Mouse (Mus musculus): Measurements from ENCODE around the gene Pmm1. TPM values are rescaled to one million over a fixed set of nuclear protein-coding genes. Genes with fewer than 3 reads are reported as not detected.
"Not testable (repeated sequence)": the region's sequence is repeated elsewhere in the genome, so short reads cannot be mapped to it uniquely, and the experiment has no call there.

The Pmm1 gene
- polyA plus RNA-seq, 1 experiment from 2014 or later: 42.0 TPM

- not testable (repeated sequence) for ATAC-seq (ENCODE audit: low FRiP score, low read depth); H3K36me3 ChIP-seq; H3K4me1 ChIP-seq; H3K27ac ChIP-seq; H3K4me2 ChIP-seq (replicated peaks); H3K9me3 ChIP-seq; H3K9ac ChIP-seq; H3K27me3 ChIP-seq (replicated peaks); H3K4me3 ChIP-seq
- WGBS: 73% methylated on average over 6 of the region's 6 CpGs
Measured at GRCm38 (mm10) chr15:81969635-81970034, 8.9 kb upstream of the Pmm1 start.

DNA sequence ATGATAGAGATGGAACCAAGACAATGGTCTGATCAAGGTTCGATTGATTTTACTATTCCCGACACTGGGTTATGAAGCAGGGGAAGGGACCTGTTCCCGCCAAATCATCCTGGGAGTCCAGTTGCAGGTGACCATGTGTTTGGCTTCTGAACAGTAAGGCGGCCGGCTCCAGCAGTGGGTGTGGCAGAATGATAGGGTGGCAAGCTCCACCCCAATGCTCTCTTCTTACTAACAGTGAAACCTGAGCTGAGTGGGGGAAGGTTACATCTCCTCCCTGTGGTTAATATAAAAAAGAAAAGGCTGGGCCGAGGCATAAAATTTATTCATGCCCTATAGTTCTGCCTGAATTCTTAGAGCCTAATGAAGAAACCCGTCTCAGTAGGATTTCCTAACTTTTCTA, 8.4 kb upstream of the Pmm1 start:
- no peak overlapping the region for H3K4me3 ChIP-seq
- H3K4me2 ChIP-seq (replicated peaks): no peak overlapping the region
- H3K27ac ChIP-seq: no peak overlapping the region
- 73% methylated on average over 7 of the region's 7 CpGs for WGBS
- no peaks in the 10 kb centered on the region for H3K4me1 ChIP-seq
- ATAC-seq (ENCODE audit: low FRiP score, low read depth): no peak
- no peak overlapping the region for H3K9ac ChIP-seq
- no peaks in the 10 kb centered on the region for H3K27me3 ChIP-seq (replicated peaks)
- no peaks in the 10 kb centered on the region for H3K36me3 ChIP-seq
- H3K9me3 ChIP-seq: 0 out of 2 replicates have a peak, but pooled peaks cover 5% of the 10 kb centered on the region

DNA sequence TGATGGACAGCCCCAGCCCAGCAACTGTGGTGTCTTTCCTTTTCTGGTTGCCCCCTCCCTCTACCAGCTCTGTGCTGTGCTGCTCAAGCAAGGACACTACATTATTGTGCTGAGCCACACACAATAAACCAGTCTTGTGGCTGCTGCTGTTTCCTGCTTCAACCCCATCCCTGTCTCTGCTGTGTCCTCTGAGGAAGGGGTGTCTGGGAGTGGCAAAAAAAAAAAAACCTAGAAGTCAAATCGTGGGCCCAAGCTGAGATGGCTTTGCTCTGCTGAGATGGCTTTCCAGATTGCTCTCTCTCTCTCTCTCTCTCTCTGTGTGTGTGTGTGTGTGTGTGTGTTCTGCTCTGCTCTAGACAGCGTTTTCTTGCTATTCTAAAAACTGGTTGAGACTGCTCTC, 7.7 kb upstream of the Pmm1 start:
- WGBS: 68% methylated on average over 2 of the region's 2 CpGs
- Histone ChIP-seq H3K4me3 (no peak overlapping the region), H3K4me1 (no peaks in the 10 kb centered on the region), H3K9me3 (0 out of 2 replicates have a peak, but pooled peaks cover 5% of the 10 kb centered on the region), H3K36me3 (no peaks in the 10 kb centered on the region), H3K4me2 (replicated peaks) (no peak overlapping the region), H3K27me3 (replicated peaks) (no peaks in the 10 kb centered on the region), H3K27ac (no peak overlapping the region), H3K9ac (no peak overlapping the region)
- no peak for ATAC-seq (ENCODE audit: low FRiP score, low read depth)

DNA sequence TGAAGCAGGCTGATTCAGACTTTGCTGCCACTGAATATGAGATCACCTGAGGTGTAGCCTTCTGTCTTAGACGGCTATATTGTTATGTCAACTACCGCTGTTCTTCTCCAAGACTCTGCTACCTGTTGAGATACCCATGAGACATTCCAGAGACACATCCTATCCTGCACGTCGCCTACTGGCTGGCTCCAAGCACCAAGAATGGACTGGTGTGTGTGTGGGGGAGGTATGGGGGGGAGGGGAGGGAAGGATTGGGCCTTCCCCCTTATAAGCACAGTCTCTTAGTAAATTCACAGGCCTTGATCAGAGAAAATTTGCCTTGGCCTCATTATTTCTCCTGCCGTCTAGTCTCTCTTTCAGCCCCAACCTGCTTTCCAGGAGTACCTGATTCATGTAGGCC, 7.1 kb upstream of the Pmm1 start:
- ATAC-seq (ENCODE audit: low FRiP score, low read depth): no peak
- H3K4me2 ChIP-seq (replicated peaks): no peak overlapping the region
- no peaks in the 10 kb centered on the region for H3K27me3 ChIP-seq (replicated peaks)
- H3K9ac ChIP-seq: no peak overlapping the region
- 91% methylated on average over 5 of the region's 5 CpGs for WGBS
- H3K4me3 ChIP-seq: no peak overlapping the region
- no peaks in the 10 kb centered on the region for H3K4me1 ChIP-seq
- H3K27ac ChIP-seq: no peak overlapping the region
- H3K9me3 ChIP-seq: 0 out of 2 replicates have a peak, but pooled peaks cover 5% of the 10 kb centered on the region
- H3K36me3 ChIP-seq: no peaks in the 10 kb centered on the region

GRCm38 (mm10) chr15:81966062-81966829, 5.5 kb upstream of the Pmm1 start:
- Histone ChIP-seq H3K27me3 (replicated peaks) (no peaks in the 10 kb centered on the region), H3K27ac (no peak overlapping the region), H3K4me1 (no peaks in the 10 kb centered on the region), H3K4me2 (replicated peaks) (no peak overlapping the region), H3K9me3 (no peaks in the 10 kb centered on the region), H3K36me3 (no peaks in the 10 kb centered on the region), H3K4me3 (no peak overlapping the region), H3K9ac (no peak overlapping the region)
- no peak for ATAC-seq (ENCODE audit: low FRiP score, low read depth)
- WGBS: 83% methylated on average over 13 of the region's 14 CpGs

GRCm38 (mm10) chr15:81964980-81965545, 4.3 kb upstream of the Pmm1 start:
- H3K4me1 ChIP-seq: no peaks in the 10 kb centered on the region
- no peaks in the 10 kb centered on the region for H3K27me3 ChIP-seq (replicated peaks)
- no peaks in the 10 kb centered on the region for H3K9me3 ChIP-seq
- H3K36me3 ChIP-seq: no peaks in the 10 kb centered on the region
- H3K27ac ChIP-seq: no peak overlapping the region
- no peak for ATAC-seq (ENCODE audit: low FRiP score, low read depth)
- H3K4me3 ChIP-seq: no peak overlapping the region
- no peak overlapping the region for H3K4me2 ChIP-seq (replicated peaks)
- no peak overlapping the region for H3K9ac ChIP-seq
- WGBS: 70% methylated on average over 4 of the region's 4 CpGs

DNA sequence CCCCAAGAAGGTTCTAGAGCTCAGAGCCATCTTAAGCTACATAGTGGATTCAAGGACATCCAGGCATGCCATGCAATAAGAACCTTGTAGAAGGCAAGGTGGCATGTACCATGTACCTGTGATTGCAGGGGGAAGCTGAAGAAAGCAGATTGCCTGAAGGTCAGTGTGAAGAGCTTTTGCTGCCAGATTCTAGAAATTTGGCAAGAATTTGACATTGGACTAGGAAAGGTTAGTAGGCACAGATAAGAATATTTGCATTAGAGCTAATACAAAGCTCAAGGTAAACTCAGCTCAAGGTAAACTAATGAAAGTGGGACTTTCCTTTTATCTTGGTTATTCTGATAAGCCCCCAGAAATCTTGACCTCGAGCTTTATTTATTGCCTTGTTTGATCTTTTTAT, 3.5 kb upstream of the Pmm1 start:
- Histone ChIP-seq H3K9me3 (no peaks in the 10 kb centered on the region), H3K27me3 (replicated peaks) (no peaks in the 10 kb centered on the region), H3K4me3 (no peak overlapping the region), H3K27ac (no peak overlapping the region), H3K9ac (no peak overlapping the region), H3K4me1 (no peaks in the 10 kb centered on the region), H3K4me2 (replicated peaks) (no peak overlapping the region), H3K36me3 (no peaks in the 10 kb centered on the region)
- 58% methylated on average over 1 of the region's 1 CpGs for whole genome bisulfite sequencing
- no peak for ATAC-seq (ENCODE audit: low FRiP score, low read depth)

DNA sequence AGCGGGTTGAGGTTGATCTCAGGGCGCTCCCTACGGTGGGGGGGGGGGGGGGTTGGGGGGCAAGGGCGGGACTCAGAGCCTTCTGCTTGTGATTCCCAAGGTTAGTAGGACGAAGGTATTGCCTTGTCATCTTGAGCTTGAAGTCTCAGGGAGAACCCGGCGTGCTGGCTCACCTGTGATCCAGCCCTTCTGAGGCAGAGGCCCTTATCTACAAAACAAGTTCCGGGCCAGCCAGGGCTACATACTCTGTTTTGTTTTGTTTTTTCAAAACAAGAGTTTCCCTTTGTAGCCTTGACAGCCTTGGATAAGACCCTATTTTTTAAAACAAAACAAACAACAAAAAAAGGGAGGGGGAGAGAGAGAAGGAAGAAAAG, 335 bp upstream of the Pmm1 start:
- peak; percentile 49; the same call in 1 of the 2 replicates for ATAC-seq (ENCODE audit: low FRiP score, low read depth)
- H3K9me3 ChIP-seq: no peaks in the 10 kb centered on the region
- H3K36me3 ChIP-seq: no peaks in the 10 kb centered on the region
- 4% methylated on average over 7 of the region's 8 CpGs for WGBS
- H3K4me2 ChIP-seq (replicated peaks): peak overlapping the region; percentile 100
- no peaks in the 10 kb centered on the region for H3K27me3 ChIP-seq (replicated peaks)
- H3K9ac ChIP-seq: no peak overlapping the region
- H3K4me3 ChIP-seq: peak overlapping the region; percentile 61
- no peak overlapping the region for H3K27ac ChIP-seq
- no peaks in the 10 kb centered on the region for H3K4me1 ChIP-seq

DNA sequence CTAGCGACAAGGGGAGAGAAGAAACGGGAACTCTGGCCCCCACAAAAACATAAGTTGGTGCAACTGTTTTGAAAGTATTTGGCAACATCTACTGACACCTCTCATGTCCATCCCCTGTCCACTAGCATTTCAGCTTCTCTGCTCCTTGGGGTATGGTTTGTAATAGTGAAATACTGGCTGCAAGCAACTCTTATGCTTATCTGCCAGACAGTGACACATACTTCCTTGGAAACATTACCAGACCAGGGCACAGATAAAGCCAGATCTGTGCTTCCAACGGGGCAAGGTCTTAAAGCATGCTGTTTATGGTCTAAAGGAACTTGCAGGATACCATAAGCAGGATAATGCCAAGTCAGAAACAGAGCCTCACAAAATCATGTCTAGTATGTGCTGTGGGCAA, 1.8 kb downstream of the Pmm1 start:
- no peak for ATAC-seq (ENCODE audit: low FRiP score, low read depth)
- Histone ChIP-seq H3K4me1 (no peaks in the 10 kb centered on the region), H3K9ac (no peak overlapping the region), H3K27me3 (replicated peaks) (no peaks in the 10 kb centered on the region), H3K4me3 (no peak overlapping the region), H3K27ac (no peak overlapping the region), H3K4me2 (replicated peaks) (no peak overlapping the region), H3K36me3 (peaks cover 14% of the 10 kb centered on the region), H3K9me3 (no peaks in the 10 kb centered on the region)
- WGBS: 92% methylated on average over 3 of the region's 3 CpGs

GRCm38 (mm10) chr15:81957598-81957997, 3.1 kb downstream of the Pmm1 start:
- Histone ChIP-seq H3K27ac (no peak overlapping the region), H3K36me3 (peaks cover 18% of the 10 kb centered on the region), H3K4me2 (replicated peaks) (no peak overlapping the region), H3K9me3 (no peaks in the 10 kb centered on the region), H3K4me1 (no peaks in the 10 kb centered on the region), H3K4me3 (no peak overlapping the region), H3K9ac (no peak overlapping the region), H3K27me3 (replicated peaks) (no peaks in the 10 kb centered on the region)
- WGBS: 90% methylated on average over 11 of the region's 11 CpGs
- no peak for ATAC-seq (ENCODE audit: low FRiP score, low read depth)

DNA sequence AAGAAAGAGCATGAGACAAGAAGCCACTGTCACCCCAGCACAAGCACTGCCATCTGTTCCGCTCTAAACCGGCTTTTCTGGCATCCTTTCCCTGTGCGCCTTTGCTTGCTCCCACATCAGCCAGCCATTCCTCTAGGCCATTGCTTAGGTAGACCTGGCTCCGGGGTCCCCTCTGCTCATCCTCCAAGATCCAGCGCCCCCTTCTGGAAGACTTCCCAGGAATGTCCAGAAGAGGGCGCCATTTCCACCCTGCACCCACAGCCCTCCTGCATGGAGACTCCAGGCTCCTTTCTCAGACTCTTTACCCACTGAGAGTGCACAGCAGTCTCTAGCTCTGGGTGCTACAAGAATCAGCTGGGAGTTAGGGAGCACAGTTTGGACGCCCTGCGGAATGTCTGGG, 4.3 kb downstream of the Pmm1 start:
- Histone ChIP-seq H3K4me2 (replicated peaks) (no peak overlapping the region), H3K4me1 (no peaks in the 10 kb centered on the region), H3K4me3 (no peak overlapping the region), H3K27me3 (replicated peaks) (no peaks in the 10 kb centered on the region), H3K36me3 (peaks cover 27% of the 10 kb centered on the region), H3K9me3 (no peaks in the 10 kb centered on the region), H3K9ac (no peak overlapping the region), H3K27ac (no peak overlapping the region)
- 58% methylated on average over 8 of the region's 8 CpGs for WGBS
- ATAC-seq (ENCODE audit: low FRiP score, low read depth): no peak

- H3K4me3 ChIP-seq: no peak overlapping the region
- peaks cover 38% of the 10 kb centered on the region for H3K36me3 ChIP-seq
- no peak for ATAC-seq (ENCODE audit: low FRiP score, low read depth)
- 92% methylated on average over 15 of the region's 15 CpGs for WGBS
- no peak overlapping the region for H3K27ac ChIP-seq
- no peaks in the 10 kb centered on the region for H3K9me3 ChIP-seq
- H3K9ac ChIP-seq: no peak overlapping the region
- no peaks in the 10 kb centered on the region for H3K4me1 ChIP-seq
- H3K27me3 ChIP-seq (replicated peaks): no peaks in the 10 kb centered on the region
- no peak overlapping the region for H3K4me2 ChIP-seq (replicated peaks)
Measured at GRCm38 (mm10) chr15:81955414-81955813, 5.3 kb downstream of the Pmm1 start.

GRCm38 (mm10) chr15:81954716-81955115, 6.0 kb downstream of the Pmm1 start:
- Histone ChIP-seq H3K9me3 (no peaks in the 10 kb centered on the region), H3K27ac (no peak overlapping the region), H3K4me1 (no peaks in the 10 kb centered on the region), H3K4me3 (no peak overlapping the region), H3K9ac (no peak overlapping the region), H3K27me3 (replicated peaks) (no peaks in the 10 kb centered on the region), H3K4me2 (replicated peaks) (no peak overlapping the region), H3K36me3 (peaks cover 45% of the 10 kb centered on the region)
- no peak for ATAC-seq (ENCODE audit: low FRiP score, low read depth)
- WGBS: 93% methylated on average over 6 of the region's 6 CpGs
